Mouse (Mus musculus) cerebellum, adult 11-12 months (tissue): ENCODE measurements at regions not wholly inside any gene's neighbourhood (a gene's known extent, or its start where the extent isn't known, plus 50 kb on each side); places are given as distances from the start of the nearest gene placed in this dataset.
A peak's percentile ranks its signal among the peaks of the same experiment; 100 is the strongest.
"Not testable (repeated sequence)": the region's sequence is repeated elsewhere in the genome, so short reads cannot be mapped to it uniquely, and the experiment has no call there.

Experiments
- DNase-seq: peaks from one replicate; pipeline ENCODE4 v3.0.0; 2022

DNA sequence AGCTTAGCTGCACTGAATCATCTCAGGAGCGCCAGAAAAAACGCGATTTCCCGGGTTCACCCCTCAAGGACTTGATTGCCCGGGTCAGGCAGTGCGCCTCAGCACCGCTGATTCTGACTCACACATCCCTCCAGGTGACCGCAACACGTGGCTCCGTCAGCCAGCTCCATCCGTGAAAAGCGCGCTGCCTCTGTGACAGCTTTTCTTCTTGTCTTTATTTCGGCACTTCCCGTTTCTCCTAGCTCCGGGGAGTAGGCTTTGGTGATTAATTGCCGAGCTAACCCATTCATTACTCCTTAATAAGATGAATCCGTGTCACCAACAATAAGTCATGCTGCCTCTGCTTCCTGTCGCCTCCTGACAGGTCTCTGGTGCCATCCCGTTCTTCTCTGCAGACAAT lies 108.6 kb downstream of the Katnal1 start:
- no peak for DNase-seq

DNA sequence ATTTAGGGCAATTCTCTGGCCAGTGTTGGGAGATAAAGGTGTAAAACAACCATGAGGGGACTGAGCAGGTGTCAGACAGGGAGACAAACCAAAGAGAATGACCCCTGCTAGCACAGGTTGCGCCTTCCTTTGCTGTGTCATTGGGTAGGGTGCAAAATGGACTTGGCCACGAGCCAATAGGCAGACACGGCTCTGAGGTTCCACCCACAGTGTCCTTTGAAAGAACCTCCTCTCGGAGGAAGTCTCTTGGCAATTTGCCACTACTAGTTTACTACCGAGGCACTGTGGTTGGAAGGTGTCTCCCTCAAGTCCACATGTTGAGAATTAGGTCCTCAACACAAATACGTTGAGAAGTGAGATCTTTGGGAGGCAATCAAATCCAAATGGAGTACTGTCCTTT lies 109.7 kb downstream of the Katnal1 start:
- no peak for DNase-seq

DNA sequence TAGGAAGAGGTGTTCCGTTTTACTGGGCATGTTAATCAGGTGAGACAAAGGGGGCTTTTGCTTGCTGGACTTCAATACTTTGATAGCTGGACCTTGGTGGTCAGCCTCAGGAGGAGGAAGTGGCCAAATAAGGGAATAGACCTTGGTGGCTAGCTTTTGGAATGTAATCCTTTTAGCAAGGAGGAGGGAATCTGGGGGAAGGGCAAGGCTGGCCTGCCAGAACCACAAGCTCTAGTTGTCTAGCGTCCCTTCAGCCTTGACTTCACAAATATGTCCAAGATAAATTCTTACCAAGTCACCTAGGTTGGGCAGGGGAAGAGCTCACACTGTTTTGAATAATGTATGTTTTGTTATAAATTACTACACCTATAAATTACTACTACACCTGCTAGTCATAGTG lies 110.4 kb downstream of the Katnal1 start:
- no peak for DNase-seq

DNA sequence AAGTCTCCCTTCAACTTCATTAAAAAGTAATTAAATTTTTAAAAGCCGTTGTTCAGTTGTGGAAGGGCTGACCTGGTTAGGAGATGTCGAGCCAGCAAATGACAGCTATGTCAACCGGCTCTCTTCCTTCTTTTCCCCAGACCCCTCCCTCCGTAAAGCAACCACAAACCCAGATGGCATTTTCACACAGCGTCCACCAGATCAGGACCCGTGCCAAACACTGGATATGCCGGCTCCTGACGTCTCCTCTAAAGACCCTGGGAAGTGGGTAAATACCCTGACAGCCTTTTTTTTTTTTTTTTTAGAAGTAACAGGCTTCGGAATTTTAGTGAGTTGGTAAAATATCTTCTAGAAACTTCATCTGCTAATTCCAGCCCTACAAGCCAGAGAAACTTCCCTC lies 116.3 kb downstream of the Katnal1 start:
- no peak for DNase-seq

DNA sequence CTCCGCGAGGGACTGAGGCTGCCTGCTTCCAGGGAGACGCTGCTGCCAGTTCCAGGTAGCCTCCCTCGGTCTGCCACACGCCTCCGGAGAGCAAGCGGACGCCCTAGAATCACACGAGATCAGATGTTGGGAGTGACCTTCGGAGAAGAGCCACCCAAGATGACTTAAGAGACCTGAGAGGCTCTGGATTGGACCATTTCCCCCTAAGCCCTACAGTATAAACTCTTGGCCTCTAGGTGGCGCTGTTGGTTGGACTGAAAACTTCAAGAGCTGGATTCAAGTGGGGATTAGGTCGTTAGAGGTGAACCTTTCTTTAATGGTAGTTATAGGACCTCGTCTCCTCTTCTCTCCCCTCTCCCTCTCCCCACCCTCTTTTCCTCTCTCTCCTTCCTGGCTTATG lies 117.1 kb downstream of the Katnal1 start:
- peak; percentile 10 for DNase-seq

DNA sequence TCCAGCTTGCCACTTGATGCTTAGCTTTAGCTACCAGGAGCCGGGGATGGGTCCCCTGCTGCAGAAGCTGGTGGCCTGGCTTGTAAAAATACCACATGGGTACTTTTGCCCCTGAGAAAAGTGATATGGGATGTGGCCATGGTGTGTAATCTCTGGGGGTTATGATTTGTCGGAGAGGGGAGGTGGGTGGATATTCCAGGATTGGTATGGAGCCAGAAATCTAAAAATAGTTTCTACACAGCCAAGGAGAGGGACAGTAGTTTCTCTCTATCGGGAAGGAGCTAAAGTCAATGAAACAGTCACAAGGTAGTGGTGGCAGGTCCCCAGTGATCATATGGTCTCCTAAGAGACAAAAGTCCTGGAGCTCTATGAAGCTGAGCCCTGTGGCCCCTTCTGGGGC lies 119.6 kb downstream of the Katnal1 start:
- DNase-seq = no peak

DNA sequence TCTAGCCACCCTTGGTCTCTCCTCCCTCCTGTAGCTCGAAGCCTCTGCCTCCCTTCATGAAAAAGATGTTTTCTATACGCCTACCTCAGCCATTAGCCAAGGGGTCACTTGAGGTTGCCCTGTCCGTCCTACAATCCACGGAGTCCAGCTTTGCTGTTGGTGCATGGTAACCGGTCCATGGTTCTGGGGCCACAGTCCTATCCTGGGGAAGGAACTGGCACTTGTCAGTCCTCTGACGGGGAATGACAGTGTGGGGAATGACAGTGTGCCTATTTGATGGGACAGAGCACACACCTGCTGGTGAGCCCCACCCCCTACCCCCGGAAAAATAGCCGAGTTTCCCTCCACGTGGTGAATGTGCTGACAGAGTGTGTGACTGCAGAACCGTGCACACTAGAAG lies 120.1 kb downstream of the Katnal1 start:
- no peak for DNase-seq

DNA sequence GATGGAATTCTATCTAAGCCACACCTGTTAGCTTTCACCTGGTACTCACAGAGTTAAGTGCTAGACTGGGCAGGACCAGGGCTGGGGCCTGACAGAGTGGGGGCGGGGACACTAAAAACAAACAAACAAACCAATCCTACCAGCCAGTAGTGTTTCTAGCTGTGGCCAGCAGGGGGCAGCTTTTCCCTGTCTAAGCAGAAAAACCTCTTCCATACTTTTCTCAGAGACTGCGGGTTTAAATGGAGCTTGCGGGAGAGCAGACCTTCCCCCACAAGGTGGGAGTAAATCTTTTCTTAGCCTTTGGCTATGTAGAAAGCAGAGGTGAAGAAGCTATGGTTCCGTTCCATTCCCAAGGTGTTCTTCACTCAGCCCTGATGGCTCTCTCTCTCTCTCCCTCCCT lies 120.7 kb downstream of the Katnal1 start:
- DNase-seq = peak; percentile 18

DNA sequence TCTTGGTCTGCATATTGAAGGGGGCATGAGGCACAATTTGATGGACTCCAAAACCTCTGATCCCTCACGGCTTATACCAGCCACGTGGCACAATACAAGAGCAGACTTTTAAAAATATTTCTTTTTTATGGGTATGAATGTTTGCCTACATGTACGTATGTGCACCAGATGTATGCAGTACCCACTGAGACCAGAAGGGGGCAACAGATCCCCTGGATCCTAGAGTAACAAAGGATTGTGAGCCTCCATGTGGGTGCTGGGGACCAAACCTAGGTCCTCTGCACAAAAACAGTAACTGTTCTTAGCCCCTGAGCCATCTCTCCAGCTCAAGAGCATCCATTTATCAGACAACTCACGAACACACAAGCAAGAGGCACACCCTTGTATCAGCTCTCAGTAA lies 121.5 kb downstream of the Katnal1 start:
- DNase-seq = no peak

DNA sequence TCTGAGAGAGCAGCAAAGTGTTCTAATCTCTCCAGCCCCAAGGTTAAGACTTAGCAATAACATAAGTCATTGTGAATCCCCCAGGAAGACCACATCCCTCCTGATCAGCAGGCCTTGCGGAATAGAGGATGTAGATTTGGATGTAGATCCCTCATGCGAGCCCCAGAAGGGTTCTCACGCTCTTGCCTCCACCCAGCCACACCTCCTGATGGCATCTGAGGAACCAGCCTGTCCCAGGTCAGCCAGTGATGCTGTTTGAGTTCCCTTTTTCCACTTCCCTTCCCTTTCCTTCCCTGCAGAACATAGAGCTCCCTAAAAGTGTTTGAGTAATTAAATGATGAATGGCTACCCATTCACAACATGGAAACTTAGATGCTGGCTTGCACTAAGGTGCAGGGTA lies 124.1 kb downstream of the Katnal1 start:
- no peak for DNase-seq

DNA sequence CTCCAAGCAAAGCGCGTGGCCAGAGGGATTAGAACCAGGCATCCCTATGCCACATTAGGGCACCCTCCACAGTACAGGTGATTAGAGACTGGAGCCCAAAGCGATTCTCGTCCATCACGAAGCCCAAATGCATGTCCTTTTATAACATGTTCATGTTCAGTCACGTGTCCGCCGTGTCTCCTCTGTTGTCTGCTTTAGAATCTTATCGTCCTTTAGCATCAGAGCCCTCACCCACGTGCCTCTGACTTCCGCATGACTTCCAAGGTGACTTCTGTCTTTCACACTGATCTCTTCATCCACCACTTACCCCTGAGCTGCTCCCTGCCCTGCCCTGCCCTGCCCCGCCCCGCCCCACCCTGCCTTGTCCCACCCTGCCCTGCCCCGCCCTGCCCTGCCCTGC lies 125.3 kb downstream of the Katnal1 start:
- no peak for DNase-seq

DNA sequence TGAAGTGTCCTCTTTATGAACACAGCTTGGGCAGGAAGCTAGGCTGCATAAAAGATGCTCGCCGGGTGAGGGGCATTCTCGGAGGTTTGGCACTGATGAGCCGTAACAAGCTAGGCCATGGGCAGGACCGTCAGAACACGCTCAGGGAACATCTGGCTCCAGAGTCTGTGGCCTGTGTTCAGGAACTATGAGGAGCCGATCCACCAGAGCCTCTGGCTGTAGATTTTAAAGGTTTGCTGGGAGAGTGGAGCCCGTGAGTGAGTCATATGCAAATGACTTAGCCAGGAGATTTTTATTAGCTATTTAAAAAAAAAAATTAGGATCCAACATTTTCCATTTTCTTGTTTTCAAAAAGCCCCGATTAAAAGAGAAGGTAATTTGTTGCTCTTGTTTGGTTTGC lies 126.4 kb downstream of the Katnal1 start:
- no peak for DNase-seq

DNA sequence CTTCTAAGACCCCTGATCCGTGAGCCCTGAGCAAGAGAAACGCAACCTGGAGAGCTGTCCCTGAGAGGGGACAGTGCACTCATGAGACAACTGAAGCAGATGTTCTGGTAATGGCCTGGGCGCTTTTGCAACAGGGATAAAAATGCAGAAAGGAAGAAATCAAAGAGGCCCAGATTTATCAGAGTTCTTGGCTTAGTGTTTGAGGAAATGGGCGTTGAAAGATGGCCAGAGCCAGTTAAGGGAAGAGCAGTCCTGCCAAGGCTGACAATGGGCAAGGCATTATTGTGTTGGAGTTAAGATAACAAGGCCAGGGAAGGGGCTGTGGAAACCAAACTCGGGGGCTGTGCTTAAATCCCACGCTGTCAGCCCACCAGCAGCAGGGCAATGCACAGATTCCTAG lies 130.6 kb downstream of the Katnal1 start:
- DNase-seq = no peak

DNA sequence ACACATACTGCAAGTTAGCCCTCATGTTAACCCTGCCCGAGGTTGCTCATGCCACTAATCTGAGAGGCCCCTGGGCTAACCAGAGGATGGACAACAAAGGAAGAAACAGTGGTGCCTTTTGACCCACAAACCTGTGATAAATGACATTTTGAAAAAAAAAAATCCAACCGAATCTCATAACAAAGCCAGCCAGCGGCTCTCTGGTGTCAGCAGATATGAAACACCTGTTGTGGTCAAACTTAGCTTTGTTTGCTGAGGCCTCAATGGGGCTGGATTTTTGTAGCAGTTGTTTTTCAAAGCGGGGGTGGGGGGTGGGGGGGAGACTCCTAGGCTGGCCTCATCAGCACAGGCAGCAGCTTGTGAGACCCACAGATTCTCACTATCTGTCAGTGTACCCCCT lies 133.0 kb downstream of the Katnal1 start:
- DNase-seq = no peak

DNA sequence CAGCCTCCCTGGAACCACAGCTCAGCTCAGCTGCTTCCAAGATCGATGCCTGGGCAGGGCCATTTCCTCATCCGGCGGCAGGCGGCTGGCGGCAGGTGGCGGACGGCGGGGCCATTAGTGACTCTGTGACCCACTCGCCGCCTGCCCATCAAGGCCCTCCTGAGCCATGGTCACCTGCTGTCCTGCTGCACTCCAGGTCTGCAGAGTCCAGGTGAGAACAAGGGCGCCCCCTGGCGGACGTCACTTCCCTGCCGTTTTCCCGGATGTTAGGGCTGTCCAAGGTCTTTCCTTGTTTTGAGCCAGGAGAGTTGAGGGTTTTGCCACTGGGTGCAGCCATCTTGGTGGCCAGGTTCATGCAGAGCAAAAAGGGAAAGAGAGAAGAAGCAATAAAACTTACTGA lies 134.7 kb downstream of the Katnal1 start:
- DNase-seq = peak; percentile 56

DNA sequence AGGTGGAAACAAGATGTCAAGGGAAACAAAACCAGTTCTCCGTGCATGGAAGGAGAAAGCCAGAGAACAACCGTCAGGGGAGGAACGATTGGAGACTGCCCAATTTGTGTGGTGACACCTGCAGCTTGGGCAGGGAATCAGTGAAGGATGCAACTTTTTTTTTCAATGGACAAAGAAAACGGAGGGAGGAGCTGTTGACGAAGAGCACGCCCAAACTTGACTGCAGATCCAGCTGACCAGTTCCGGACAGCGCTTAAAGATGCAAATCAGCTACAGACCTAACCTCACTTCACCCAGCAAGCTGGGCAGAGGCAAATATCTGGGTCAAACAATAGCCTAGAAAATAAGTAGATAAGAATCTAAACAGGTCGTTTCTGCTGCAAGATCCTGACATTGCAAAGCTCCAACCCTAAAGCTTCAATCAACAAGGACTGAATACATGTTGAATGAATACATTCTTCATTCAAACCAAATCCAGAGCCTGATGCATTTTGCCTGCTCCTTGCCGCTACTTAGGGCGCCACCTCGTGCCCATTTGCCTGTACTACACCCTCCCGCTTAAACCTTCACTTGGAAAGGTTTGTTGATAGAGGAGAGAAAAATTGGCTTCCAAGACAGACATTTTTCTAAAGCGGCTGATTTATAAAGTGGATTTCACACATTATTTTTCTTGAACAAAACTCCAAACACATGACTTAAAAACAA lies 136.2 kb downstream of the Katnal1 start:
- peak; percentile 56 for DNase-seq

DNA sequence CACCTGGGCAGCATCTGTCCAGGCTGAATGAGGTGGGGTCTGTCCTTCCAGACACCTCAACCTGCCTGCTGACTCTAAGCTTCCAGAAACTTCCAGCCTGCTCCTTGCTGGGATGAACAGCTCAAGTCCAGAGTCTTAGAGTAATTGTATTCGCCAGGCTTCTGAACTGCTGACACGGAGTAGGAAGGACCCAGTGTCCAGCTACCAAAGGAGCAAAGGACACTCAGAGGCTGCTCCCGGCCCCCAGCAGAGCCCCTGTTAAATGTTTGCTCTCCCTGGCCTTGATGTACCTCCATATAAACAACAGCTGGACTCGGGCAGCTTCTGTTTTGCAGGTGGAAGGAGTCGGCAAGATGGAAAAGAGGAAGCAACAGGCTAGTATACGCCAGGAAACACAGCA lies 137.5 kb downstream of the Katnal1 start:
- no peak for DNase-seq

DNA sequence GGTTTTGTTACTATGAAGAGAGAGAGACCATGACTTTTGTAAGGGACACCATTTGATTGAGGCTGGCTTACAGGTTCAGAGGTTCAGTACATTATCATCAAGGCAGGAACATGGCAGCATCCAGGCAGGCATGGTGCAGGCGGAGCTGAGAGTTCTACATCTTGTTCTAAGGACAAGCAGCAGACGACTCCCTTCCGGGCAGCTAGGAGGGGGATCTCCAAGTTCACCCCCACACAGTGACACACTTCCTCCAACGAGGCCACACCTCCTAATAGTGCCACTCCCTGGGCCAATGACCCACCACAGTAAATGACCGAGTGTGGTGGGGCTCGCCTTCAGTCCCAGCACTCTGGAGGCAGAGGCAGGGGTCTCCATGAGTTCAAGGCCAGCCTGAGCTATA lies 138.8 kb downstream of the Katnal1 start:
- not testable (repeated sequence) for DNase-seq

DNA sequence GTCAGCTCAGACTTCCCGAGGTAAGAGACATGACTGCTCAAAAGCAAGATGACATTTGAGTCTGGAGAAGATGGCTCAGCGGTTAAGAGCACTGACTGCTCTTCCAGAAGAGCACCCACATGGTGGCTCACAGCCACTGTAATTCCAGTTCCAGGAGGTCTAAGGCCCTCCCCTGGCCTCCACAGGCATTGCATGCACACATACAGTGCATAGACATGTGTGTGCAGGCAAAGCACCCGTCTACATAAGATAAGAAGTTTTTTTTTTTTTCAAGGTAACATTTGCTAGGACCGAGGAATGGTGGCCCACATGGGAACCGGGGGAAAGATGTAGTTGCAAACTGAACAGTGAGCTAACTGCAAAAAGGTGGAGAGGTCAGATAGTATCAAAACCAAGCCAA lies 139.3 kb downstream of the Katnal1 start:
- DNase-seq = no peak

DNA sequence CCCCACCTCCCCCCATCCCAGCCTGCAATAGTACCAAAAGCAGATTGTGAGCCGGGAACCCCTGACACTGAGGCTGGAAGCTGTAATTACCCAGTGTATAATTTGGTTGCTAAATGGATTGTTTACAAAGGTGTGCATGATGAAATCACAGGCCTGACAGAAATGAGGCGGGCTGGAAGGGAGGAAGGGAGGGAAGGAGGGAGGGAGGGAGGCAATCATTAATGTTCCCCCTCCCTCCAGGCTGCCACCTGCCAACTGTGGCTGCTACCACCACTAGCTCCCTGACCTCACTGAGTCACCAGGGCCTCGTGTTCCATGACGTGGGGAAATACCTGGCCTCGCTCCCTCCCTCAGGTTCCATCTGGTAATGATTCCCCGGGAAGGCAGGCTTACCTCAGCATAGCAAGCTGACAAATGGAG lies 140.0 kb downstream of the Katnal1 start:
- no peak for DNase-seq

DNA sequence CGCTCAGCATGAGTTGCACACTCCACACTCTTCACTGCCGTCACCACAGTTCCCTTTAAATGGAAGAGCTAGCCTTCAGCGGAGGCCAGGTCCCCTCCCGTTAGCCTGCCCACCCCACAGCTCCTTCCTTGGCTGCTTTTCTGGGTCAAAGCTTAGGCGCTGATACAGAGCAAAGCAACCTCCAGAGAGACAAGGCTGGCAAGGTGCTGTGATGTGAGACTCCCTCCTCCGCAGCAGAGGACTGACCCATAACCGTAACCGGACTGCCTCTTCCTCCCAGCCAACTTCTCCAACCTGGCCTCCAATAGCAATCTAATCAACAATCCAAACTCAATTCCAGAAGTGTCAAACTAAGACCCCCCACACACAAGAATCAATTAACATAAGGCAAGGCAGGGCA lies 140.4 kb downstream of the Katnal1 start:
- no peak for DNase-seq

DNA sequence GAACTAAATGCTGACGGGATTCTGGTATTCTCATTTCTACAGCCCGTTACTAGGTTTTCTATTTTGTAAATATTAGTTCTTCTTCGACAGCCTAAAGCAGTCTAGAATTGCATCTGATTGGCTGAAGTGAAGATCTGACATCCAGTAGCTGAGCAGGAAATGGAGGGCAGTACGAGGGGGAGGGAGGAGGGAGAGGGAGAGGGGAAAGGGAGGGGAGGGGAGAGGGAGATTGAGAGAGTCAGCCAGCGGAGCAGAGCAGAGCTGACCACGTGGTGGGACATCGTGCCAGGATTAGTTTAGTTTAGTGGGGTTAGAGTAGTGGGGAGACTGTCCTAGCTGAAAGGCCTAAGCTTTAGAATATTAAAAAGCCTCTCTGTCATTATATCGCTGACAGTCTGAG lies 141.8 kb downstream of the Katnal1 start:
- no peak for DNase-seq

DNA sequence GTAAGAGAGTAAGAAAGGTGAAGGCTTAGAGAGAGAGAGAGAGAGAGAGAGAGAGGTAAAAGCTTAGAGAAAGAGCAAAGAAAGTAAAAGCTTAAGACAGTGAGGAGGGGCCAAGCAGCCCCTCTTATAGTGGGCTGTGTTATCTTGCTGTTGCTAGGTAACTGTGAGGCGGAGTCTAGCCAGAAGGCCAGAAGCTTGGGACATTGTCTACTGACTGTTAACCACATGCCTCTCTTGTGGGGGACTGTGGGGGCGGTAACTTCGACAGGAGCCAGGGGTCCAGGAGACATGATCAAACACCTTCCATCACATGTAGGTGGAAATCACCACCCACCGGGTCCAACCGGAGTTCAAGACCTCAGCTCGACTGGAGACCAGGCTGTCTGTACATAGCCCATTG lies 148.0 kb downstream of the Katnal1 start:
- DNase-seq = not testable (repeated sequence)

DNA sequence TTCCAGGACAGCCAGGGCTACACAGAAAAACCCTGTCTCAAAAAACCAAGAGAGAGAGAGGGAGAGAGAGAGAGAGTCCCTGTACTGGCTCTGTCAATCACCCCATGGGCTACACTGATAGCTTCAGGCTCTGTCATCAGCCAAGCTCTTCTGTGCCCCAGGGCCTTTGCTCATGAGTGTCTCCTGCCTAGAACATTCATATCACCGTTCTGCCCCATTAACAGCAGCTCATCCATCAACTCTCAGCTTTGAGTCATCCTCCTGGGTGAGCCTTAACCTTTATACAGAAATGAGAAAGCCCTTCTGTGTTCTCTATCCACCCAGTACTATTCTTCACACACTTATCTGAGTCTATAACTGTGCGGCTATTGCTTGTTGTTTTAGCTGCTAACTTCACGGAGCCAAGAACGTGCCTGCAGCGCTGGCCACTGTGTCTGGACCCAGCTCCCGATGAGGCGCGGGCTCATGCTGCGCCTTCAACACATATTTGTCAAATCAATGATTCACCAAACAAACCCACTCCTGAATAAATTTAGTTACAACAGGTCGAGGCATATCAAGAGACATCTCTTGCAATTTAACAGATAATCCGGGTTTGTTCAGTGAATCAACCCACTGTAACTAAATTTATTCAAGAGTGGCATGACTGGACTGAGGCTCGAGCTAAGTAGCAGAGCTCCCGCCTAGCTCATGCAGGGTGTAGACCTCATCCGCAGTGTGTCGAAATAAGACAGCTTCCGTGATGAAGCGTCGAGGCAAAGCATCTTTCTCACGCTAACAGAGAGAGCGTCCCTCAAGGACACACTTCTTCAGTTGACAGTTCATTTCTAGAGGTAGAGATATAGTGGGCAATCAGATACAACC lies 152.1 kb downstream of the Katnal1 start:
- no peak for DNase-seq

DNA sequence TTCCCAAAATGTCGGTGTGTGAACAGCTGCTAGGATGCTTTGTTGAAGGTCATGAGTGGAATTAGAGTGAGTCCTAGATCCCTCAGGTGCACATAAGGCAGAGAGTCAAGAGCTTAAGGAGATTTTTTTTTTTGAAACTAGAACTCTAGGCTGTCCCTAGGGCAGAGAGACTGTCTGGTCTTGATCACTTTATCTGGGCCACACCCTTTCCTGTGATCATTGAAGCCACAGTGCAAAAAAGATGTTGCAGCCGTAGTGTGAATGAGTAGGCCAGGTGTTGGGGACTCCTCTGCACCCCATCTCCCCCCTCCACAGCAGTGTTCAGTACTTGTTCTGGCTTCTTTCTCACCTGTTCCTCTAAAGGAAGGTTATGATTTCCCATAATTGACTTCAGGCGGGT lies 153.9 kb downstream of the Katnal1 start:
- DNase-seq = no peak
